Mouse (Mus musculus) thymus, postnatal 4 days (tissue): ENCODE measurements at regions not wholly inside any gene's neighbourhood (a gene's known extent, or its start where the extent isn't known, plus 50 kb on each side); places are given as distances from the start of the nearest gene placed in this dataset.

ENCODE experiments used
- DNase-seq: peaks from one replicate; pipeline ENCODE4 v3.0.0; 2021

DNA sequence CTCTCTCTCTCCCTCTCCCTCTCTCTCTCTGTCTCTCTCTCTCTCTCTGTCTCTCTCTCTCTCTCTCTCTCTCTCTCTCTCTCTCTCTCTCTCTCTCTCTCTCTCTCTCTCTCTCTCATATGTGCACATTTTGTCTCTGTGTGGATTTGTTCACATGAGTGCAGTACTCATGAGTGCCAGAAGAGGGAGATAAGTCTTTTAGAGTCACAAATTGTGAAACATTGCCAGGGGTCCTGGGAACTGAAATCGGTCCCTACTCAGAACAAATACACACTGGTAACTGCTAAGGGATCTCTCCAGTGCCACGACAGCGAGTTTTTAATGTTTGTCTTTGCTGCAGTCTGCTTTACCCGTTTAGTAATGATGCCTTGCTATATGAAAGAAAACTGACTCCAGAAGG, 356.2 kb upstream of the Igbp1b start:
- DNase-seq: no peak

DNA sequence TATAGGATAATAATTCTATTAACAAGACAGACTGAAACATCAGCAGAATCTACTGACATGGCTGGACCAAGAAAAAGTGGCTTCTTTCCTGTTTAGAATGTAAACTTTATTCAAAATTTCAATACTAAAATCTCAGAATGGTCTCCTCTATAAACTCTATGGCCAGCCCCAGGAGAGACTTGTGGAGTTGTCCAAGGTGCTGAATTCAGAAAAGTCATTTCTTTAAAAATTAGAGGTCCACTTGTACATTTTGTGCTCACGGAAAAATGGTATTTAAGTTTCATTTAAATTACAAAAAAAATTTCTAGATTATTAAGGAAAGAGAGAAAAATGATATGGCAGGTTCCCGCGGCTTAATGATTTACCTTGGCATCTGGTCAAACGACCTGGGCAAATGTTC, 352.2 kb upstream of the Igbp1b start:
- DNase-seq: no peak
